Mouse (Mus musculus) forelimb bud, embryonic 11.5 days (tissue): ENCODE results near the gene Enoph1.
A peak's percentile ranks its signal among the peaks of the same experiment; 100 is the strongest.

ENCODE experiments used
- DNase-seq: peaks from one replicate; pipeline ENCODE4 v3.0.0-alpha.2; 2012; ENCODE audit warnings: low read depth, low spot score

Gene Enoph1

GRCm38 (mm10) chr5:100074571-100074970, 34.8 kb downstream of the Enoph1 start:
- DNase-seq: no peak

- no peak for DNase-seq
These were observed 39.5 kb downstream of the Enoph1 start for GRCm38 (mm10) chr5:100079040-100079930.

- DNase-seq: no peak
These were observed 40.1 kb downstream of the Enoph1 start for GRCm38 (mm10) chr5:100079931-100080275.

- DNase-seq: no peak
These were observed 42.2 kb downstream of the Enoph1 start for GRCm38 (mm10) chr5:100082006-100082405.

- no peak for DNase-seq
These were observed 44.3 kb downstream of the Enoph1 start for GRCm38 (mm10) chr5:100083953-100084562.

DNA sequence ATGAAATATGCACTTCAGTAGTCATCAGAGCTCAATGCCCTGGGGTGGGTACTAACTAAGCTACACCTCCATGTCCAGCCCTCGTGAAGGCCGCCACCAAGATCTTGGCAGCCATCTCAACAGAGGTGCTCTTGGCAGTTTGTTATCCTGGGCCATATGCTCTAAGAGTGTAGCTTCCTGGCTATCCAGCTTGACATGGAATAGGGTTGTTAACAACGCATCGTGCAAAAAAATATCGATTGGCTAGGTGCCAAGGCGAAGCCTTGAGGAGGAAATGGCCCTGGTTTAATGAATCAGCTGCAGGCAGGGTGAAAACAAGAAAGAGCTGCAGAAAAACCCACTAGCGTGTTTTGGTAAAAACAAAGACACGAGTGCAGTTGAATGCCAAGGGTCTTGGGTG, 45.3 kb downstream of the Enoph1 start:
- DNase-seq: peak; percentile 8

DNA sequence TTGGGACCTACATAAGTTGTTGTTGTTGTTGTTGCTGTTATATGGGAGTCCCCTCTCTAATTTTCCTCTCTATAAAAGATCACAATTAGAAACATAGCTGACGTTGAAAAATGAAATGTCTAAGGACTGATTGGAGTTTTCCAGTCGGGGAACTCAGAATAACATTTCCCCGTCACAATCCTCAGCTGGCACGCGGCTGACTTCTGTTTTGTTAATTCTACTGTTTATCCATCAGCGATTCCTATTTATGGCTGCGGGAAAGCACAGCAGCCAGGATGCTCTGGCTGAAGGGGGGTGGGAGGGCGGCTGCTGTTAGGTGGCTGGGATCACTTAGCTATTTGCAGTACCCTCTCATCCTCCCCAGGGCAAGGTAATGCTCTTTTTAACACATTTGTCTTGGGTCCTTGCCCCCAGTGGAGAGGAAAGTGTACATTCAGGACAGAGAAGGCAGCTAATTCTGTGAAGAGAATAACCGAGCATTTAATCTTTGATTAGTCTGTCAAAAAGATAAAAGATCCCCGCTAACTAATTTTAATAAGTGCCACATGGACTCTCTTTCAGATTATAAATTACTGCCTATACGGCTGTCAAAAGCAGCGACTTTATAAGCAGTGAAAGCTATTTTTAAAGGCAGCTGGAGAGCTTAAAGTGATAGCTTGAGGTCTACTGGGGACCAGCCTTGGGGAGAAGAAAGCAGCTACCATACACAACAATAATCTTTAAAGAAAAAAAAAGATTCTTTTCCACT, 50.9 kb downstream of the Enoph1 start:
- peak; percentile 2 for DNase-seq

- peak; percentile 17 for DNase-seq
These were observed 51.4 kb downstream of the Enoph1 start for GRCm38 (mm10) chr5:100091263-100091594.

GRCm38 (mm10) chr5:100091602-100092001, 51.8 kb downstream of the Enoph1 start:
- DNase-seq: peak; percentile 31

- DNase-seq: no peak
These were observed 57.2 kb downstream of the Enoph1 start for GRCm38 (mm10) chr5:100096955-100097354.

GRCm38 (mm10) chr5:100097967-100098366, 58.2 kb downstream of the Enoph1 start:
- no peak for DNase-seq

- DNase-seq: no peak
These were observed 62.6 kb downstream of the Enoph1 start for GRCm38 (mm10) chr5:100102395-100102794.

DNA sequence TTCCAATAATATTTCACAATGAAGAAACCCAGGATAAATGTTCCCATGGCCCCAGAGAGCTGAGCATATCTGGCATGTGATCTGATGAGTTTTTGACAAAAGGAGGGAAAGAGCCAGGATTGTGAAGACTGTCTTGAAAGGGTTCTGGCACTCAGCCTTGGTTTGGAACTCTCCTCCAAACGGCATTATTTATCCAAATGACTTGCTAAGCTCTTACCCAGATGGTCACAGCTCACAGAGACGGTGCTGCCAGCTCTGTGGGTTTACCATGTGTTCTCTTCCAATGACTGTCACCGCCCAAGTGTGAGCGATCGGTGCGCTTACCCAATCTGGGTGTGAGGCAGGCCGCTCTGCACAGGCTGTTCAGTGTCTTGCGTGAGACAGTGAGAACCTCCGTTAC, 69.1 kb downstream of the Enoph1 start:
- no peak for DNase-seq

GRCm38 (mm10) chr5:100109543-100110282, 69.9 kb downstream of the Enoph1 start:
- DNase-seq: no peak

DNA sequence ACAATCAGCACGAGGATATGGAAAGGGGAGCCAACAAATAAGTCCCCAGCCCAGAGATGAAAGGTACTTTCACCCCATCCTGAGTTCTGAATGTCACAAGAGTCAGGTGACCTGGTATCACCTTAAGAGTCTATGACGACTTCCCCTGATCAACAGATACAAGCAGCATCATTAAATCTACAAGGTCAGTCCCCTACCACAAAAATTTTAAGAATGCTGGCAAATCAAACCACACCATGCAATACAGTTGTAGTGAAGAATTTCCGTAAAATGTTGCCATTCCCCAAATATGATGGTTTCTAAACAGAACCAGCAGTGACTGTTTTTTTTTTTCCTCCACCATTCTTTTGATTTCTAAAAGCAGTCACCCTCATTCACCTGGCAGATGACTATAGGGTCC, 70.8 kb downstream of the Enoph1 start:
- DNase-seq: no peak

DNA sequence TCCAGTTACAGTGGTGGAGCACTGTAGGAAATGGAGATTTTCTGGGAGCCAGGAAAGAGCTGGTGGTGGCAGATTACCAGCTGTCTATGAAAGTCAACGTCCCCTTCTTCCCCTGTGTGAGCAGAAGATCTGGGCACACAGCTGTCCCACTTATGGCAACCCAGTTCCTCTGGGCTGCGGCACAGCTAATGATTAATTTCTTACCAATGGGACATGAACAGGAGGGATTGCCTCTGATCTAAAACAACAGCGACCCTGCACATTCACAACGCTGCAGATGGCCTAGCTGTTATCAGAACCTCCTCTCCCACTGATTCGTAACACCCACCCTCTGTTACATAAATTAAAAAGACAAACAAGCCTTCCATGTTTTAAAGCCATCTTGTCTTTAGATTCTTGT, 73.6 kb downstream of the Enoph1 start:
- no peak for DNase-seq
